Mouse (Mus musculus): Measurements from ENCODE around the gene Abca13.

DNA sequence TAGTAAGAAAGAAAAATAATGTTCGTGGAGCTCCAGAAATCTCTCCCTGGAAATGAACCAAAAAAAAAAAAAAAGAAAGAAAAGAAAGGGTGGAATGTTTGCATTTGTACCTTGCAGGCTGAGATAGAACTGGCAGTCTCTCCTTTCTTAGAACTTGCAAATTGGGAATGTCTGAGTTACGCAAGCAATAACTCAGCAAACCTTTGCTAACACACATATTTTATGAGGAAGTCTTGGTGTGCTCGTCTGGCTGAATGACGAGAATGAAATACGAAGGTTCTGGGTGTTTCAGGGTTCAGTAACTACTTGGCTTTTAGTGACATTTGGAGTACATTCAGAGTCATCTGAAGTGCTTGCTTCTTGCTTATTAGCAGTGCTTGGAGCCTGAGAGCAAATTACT is 241.1 kb downstream of the Abca13 start:
- TF ChIP-seq KAT2A (IDR thresholded peaks at IDR 0.05; ENCODE audit: insufficient replicate concordance, low read length) (no peak), POLR2A (IDR thresholded peaks at IDR 0.05; ENCODE audit: low read depth, low read length) (no peak), ETS1 (conservative IDR thresholded peaks at IDR 0.05; ENCODE audit: low read depth, low read length) (no peak), UBTF (IDR thresholded peaks at IDR 0.05; ENCODE audit: low read depth, low read length) (no peak), CTCF (conservative IDR thresholded peaks at IDR 0.05 in 1 of 2, IDR thresholded peaks at IDR 0.05 in 1 of 2; ENCODE audit: low read depth in 2 of 2, low read length in 2 of 2) (no peak), MYC (IDR thresholded peaks at IDR 0.05; ENCODE audit: low read depth, low read length) (no peak)

Measured in CH12.LX (cell line).